Mouse (Mus musculus) heart, embryonic 13.5 days (tissue): ENCODE data around the gene Mpst. TPM values are rescaled to one million over a fixed set of nuclear protein-coding genes. Genes with fewer than 3 reads are reported as not detected.

Experiments
- ATAC-seq: fragments of 200-750 bp; cut with Nextera tagmentation; 2 replicates; pipeline ENCODE4 v1.8.0; 2017; ENCODE audit warnings: moderate TSS enrichment; ENCODE audit not compliant: insufficient number of reproducible peaks, low FRiP score, low TSS enrichment; ENCODE audit errors: extremely low read depth
- H3K27ac ChIP-seq: fragments of 300-500 bp; sonication (generic); replicated peaks from 2 replicates; pipeline ENCODE4 v1.5.1; 2015; ENCODE audit warnings: moderate library complexity, mild to moderate bottlenecking, inconsistent platforms
- H3K27me3 ChIP-seq: fragments of 300-500 bp; sonication (generic); replicated peaks from 2 replicates; pipeline ENCODE4 v1.6.1; 2015; ENCODE audit warnings: mild to moderate bottlenecking, inconsistent platforms
- H3K36me3 ChIP-seq: fragments of 300-500 bp; sonication (generic); 2 replicates; pipeline ENCODE4 v1.6.1; 2015; ENCODE audit warnings: mild to moderate bottlenecking, inconsistent platforms
- H3K4me1 ChIP-seq: fragments of 300-500 bp; sonication (generic); 2 replicates; pipeline ENCODE4 v1.6.1; 2015; ENCODE audit warnings: inconsistent platforms
- H3K4me2 ChIP-seq: fragments of 300-500 bp; sonication (generic); 2 replicates; pipeline ENCODE4 v1.6.1; 2015; ENCODE audit warnings: inconsistent platforms, mild to moderate bottlenecking, moderate library complexity
- H3K4me3 ChIP-seq: fragments of 300-500 bp; sonication (generic); 2 replicates; pipeline ENCODE4 v1.5.1; 2015; ENCODE audit warnings: moderate library complexity, mild to moderate bottlenecking, inconsistent platforms
- H3K9ac ChIP-seq: fragments of 300-500 bp; sonication (generic); 2 replicates; pipeline ENCODE4 v1.6.1; 2015; ENCODE audit warnings: inconsistent platforms, mild to moderate bottlenecking, moderate library complexity
- H3K9me3 ChIP-seq: fragments of 300-500 bp; sonication (generic); 2 replicates; pipeline ENCODE4 v1.6.1; 2016; ENCODE audit warnings: inconsistent platforms
- WGBS: fragments of 180-500 bp; shearing (Covaris S2); methylation state at CpG from one replicate; pipeline ENCODE4 v1.1.7; 2015; ENCODE audit warnings: mixed read lengths; 5-methylcytosine and 5-hydroxymethylcytosine counted together
- polyA plus RNA-seq: library from polyadenylated mRNA; unstranded; fragments of >200 nt; fragmentation: Nextera tagmentation; extraction: Ambion mirVana; gene quantifications from 2 replicates; pipeline ENCODE4 v1.2.1, GENCODE M21; 2015

Mpst gene
- polyA plus RNA-seq, 1 experiment from 2014 or later, result 0.99 TPM

- peaks cover 14% of the 10 kb centered on the region for H3K36me3 ChIP-seq
- 0 out of 2 replicates have a peak overlapping the region, but pooled peaks have one; percentile 25 for H3K9ac ChIP-seq
- H3K9me3 ChIP-seq, result no peaks in the 10 kb centered on the region
- H3K4me2 ChIP-seq, result no peak overlapping the region
- H3K4me3 ChIP-seq, result no peak overlapping the region
- peaks cover 28% of the 10 kb centered on the region for H3K27me3 ChIP-seq
- 52% methylated on average over 8 of the region's 8 CpGs for WGBS
- no peak overlapping the region for H3K27ac ChIP-seq
- H3K4me1 ChIP-seq, result peaks cover 68% of the 10 kb centered on the region
- no peak for ATAC-seq
Observed at GRCm38 (mm10) chr15:78438505-78438904, 32.3 kb downstream of the Mpst start.

GRCm38 (mm10) chr15:78438973-78439372 lies 32.8 kb downstream of the Mpst start:
- peaks cover 73% of the 10 kb centered on the region for H3K4me1 ChIP-seq
- no peaks in the 10 kb centered on the region for H3K9me3 ChIP-seq
- no peak for ATAC-seq
- H3K4me2 ChIP-seq, result no peak overlapping the region
- H3K9ac ChIP-seq, result no peak overlapping the region
- H3K4me3 ChIP-seq, result no peak overlapping the region
- 55% methylated on average over 9 of the region's 9 CpGs for WGBS
- peaks cover 31% of the 10 kb centered on the region for H3K27me3 ChIP-seq
- no peak overlapping the region for H3K27ac ChIP-seq
- peaks cover 9% of the 10 kb centered on the region for H3K36me3 ChIP-seq

- Histone ChIP-seq H3K9me3 (no peaks in the 10 kb centered on the region), H3K4me3 (no peak overlapping the region), H3K36me3 (no peaks in the 10 kb centered on the region), H3K27ac (no peak overlapping the region), H3K4me2 (no peak overlapping the region), H3K4me1 (peaks cover 61% of the 10 kb centered on the region), H3K9ac (no peak overlapping the region), H3K27me3 (peaks cover 16% of the 10 kb centered on the region; the same call in 1 of the 2 replicates)
- WGBS, result 81% methylated on average over 19 of the region's 19 CpGs
- ATAC-seq, result no peak
Observed at GRCm38 (mm10) chr15:78442231-78442630, 36.0 kb downstream of the Mpst start.

- H3K9me3 ChIP-seq, result no peaks in the 10 kb centered on the region
- no peak overlapping the region for H3K4me3 ChIP-seq
- no peak for ATAC-seq
- H3K4me2 ChIP-seq, result no peak overlapping the region
- H3K36me3 ChIP-seq, result no peaks in the 10 kb centered on the region
- no peak overlapping the region for H3K27ac ChIP-seq
- WGBS, result 42% methylated on average over 6 of the region's 6 CpGs
- H3K27me3 ChIP-seq, result peaks cover 14% of the 10 kb centered on the region; the same call in 1 of the 2 replicates
- peaks cover 54% of the 10 kb centered on the region for H3K4me1 ChIP-seq
- H3K9ac ChIP-seq, result no peak overlapping the region; the same call in 1 of the 2 replicates
Observed at GRCm38 (mm10) chr15:78443857-78444256, 37.6 kb downstream of the Mpst start.

GRCm38 (mm10) chr15:78447121-78447520 lies 40.9 kb downstream of the Mpst start:
- H3K9me3 ChIP-seq, result no peaks in the 10 kb centered on the region
- WGBS, result 37% methylated on average over 7 of the region's 7 CpGs
- peak overlapping the region; percentile 53; the same call in 1 of the 2 replicates for H3K27ac ChIP-seq
- H3K4me3 ChIP-seq, result no peak overlapping the region
- peaks cover 11% of the 10 kb centered on the region; the same call in 1 of the 2 replicates for H3K27me3 ChIP-seq
- H3K4me1 ChIP-seq, result peaks cover 51% of the 10 kb centered on the region
- no peak for ATAC-seq
- H3K4me2 ChIP-seq, result no peak overlapping the region
- H3K9ac ChIP-seq, result peak overlapping the region; percentile 59
- H3K36me3 ChIP-seq, result no peaks in the 10 kb centered on the region

GRCm38 (mm10) chr15:78447746-78448535 lies 41.7 kb downstream of the Mpst start:
- Histone ChIP-seq H3K27me3 (peaks cover 9% of the 10 kb centered on the region; the same call in 1 of the 2 replicates), H3K27ac (peak overlapping the region; percentile 87), H3K9ac (peak overlapping the region; percentile 78), H3K4me1 (peaks cover 51% of the 10 kb centered on the region), H3K36me3 (no peaks in the 10 kb centered on the region), H3K4me2 (peak overlapping the region; percentile 75), H3K9me3 (no peaks in the 10 kb centered on the region), H3K4me3 (peak overlapping the region; percentile 45)
- no peak for ATAC-seq
- under 1% methylated on average over 22 of the region's 22 CpGs for WGBS

- no peaks in the 10 kb centered on the region for H3K9me3 ChIP-seq
- H3K27ac ChIP-seq, result peak overlapping the region; percentile 87
- H3K27me3 ChIP-seq, result no peaks in the 10 kb centered on the region
- ATAC-seq, result no peak
- H3K9ac ChIP-seq, result peak overlapping the region; percentile 78
- H3K4me2 ChIP-seq, result 0 out of 2 replicates have a peak overlapping the region, but pooled peaks have one; percentile 7
- WGBS, result 37% methylated on average over 6 of the region's 6 CpGs
- H3K4me3 ChIP-seq, result no peak overlapping the region
- H3K4me1 ChIP-seq, result peaks cover 42% of the 10 kb centered on the region
- H3K36me3 ChIP-seq, result no peaks in the 10 kb centered on the region
Observed at GRCm38 (mm10) chr15:78449131-78449530, 42.9 kb downstream of the Mpst start.

GRCm38 (mm10) chr15:78449694-78450418 lies 43.6 kb downstream of the Mpst start:
- no peaks in the 10 kb centered on the region for H3K9me3 ChIP-seq
- H3K36me3 ChIP-seq, result no peaks in the 10 kb centered on the region
- no peak overlapping the region for H3K4me3 ChIP-seq
- no peaks in the 10 kb centered on the region for H3K27me3 ChIP-seq
- H3K4me2 ChIP-seq, result peak overlapping the region; percentile 7; the same call in 1 of the 2 replicates
- 15% methylated on average over 7 of the region's 7 CpGs for WGBS
- peak overlapping the region; percentile 87 for H3K27ac ChIP-seq
- H3K4me1 ChIP-seq, result peaks cover 41% of the 10 kb centered on the region
- ATAC-seq, result peak; percentile 51
- H3K9ac ChIP-seq, result peak overlapping the region; percentile 78

GRCm38 (mm10) chr15:78450419-78450768 lies 44.2 kb downstream of the Mpst start:
- 81% methylated on average over 6 of the region's 6 CpGs for WGBS
- Histone ChIP-seq H3K4me3 (no peak overlapping the region), H3K4me2 (no peak overlapping the region), H3K27me3 (no peaks in the 10 kb centered on the region), H3K4me1 (peaks cover 47% of the 10 kb centered on the region), H3K36me3 (no peaks in the 10 kb centered on the region), H3K27ac (peak overlapping the region; percentile 87), H3K9ac (no peak overlapping the region), H3K9me3 (no peaks in the 10 kb centered on the region)
- 0 out of 2 replicates have a peak, but pooled peaks have one; percentile 7 for ATAC-seq

GRCm38 (mm10) chr15:78451201-78451600 lies 45.0 kb downstream of the Mpst start:
- no peaks in the 10 kb centered on the region for H3K27me3 ChIP-seq
- H3K4me1 ChIP-seq, result peaks cover 47% of the 10 kb centered on the region
- H3K27ac ChIP-seq, result no peak overlapping the region
- no peak overlapping the region for H3K4me3 ChIP-seq
- no peak overlapping the region for H3K9ac ChIP-seq
- H3K9me3 ChIP-seq, result no peaks in the 10 kb centered on the region
- H3K36me3 ChIP-seq, result no peaks in the 10 kb centered on the region
- H3K4me2 ChIP-seq, result no peak overlapping the region
- WGBS, result 59% methylated on average over 2 of the region's 2 CpGs
- no peak for ATAC-seq

- 62% methylated on average over 3 of the region's 3 CpGs for WGBS
- Histone ChIP-seq H3K4me2 (no peak overlapping the region), H3K27me3 (no peaks in the 10 kb centered on the region), H3K4me1 (peaks cover 38% of the 10 kb centered on the region), H3K27ac (no peak overlapping the region), H3K4me3 (no peak overlapping the region), H3K9ac (no peak overlapping the region), H3K36me3 (no peaks in the 10 kb centered on the region), H3K9me3 (no peaks in the 10 kb centered on the region)
- ATAC-seq, result no peak
Observed at GRCm38 (mm10) chr15:78452929-78453328, 46.7 kb downstream of the Mpst start.
